Comparison of ENCODE assay signal across 11 mouse cellular contexts in genomic region chr2:25591863-25592262, GRCm38 (mm10). TPM values are rescaled to one million over a fixed set of nuclear protein-coding genes. Genes with fewer than 3 reads are reported as not detected.
A peak's percentile ranks its signal among the peaks of the same experiment; 100 is the strongest.
DNase-seq lines count a peak whose midpoint lies in the region; ATAC-seq and TF ChIP-seq lines count a peak whose summit lies in the region.
"Had no signal": no experiment of that assay in that cellular context is flagged by ENCODE, and none has a peak within 500 bp of the region (broad histone marks: within the 10 kb centered on the region; RNA-seq: fewer than 3 reads in every experiment).

No protein-coding gene starts in this region.

- H3K4me3 ChIP-seq in kidney, embryonic 16.5 days (ENCODE audit: low read length), result no peak overlapping the region
- no peak overlapping the region for H3K4me3 ChIP-seq in CH12.LX (replicated peaks in 1 of 3; ENCODE audit: low read depth in 2 of 3, low read length in 2 of 3, poor library complexity in 1 of 3)
- H3K4me3 ChIP-seq in bone marrow, adult 2 months (replicated peaks; ENCODE audit: control insufficient read depth, low read depth, low read length), result no peak overlapping the region
- no peak overlapping the region for H3K4me3 ChIP-seq in liver, embryonic 14.5 days (ENCODE audit: insufficient read depth in 1 of 2, low read depth in 2 of 2, low read length in 2 of 2)
- H3K4me3 ChIP-seq: embryonic facial prominence, embryonic 12.5 days; neural tube, embryonic 12.5 days had no signal

- no peak for TF ChIP-seq EP300 in CH12.LX (IDR thresholded peaks at IDR 0.05; ENCODE audit: low read length)
- TF ChIP-seq EP300 in liver, embryonic 14.5 days (IDR thresholded peaks at IDR 0.05; ENCODE audit: low read depth), result no peak

- peak; percentile 43 for TF ChIP-seq RAD21 in CH12.LX (IDR thresholded peaks at IDR 0.05; ENCODE audit: low read depth, low read length)

- H3K27ac ChIP-seq in kidney, embryonic 16.5 days (ENCODE audit: low read length), result no peak overlapping the region
- H3K27ac ChIP-seq in CH12.LX (ENCODE audit: insufficient read depth, low read depth), result no peak overlapping the region
- H3K27ac ChIP-seq in bone marrow, adult 2 months (ENCODE audit: control insufficient read depth, insufficient read depth, low read depth, low read length, poor library complexity), result no peak overlapping the region
- H3K27ac ChIP-seq in liver, embryonic 14.5 days, result no peak overlapping the region
- H3K27ac ChIP-seq: embryonic facial prominence, embryonic 12.5 days; neural tube, embryonic 12.5 days had no signal

- H3K4me1 ChIP-seq in kidney, embryonic 16.5 days (ENCODE audit: insufficient read depth, low read length), result no peaks in the 10 kb centered on the region
- H3K4me1 ChIP-seq in CH12.LX (ENCODE audit: control insufficient read depth in 1 of 2, insufficient read depth in 2 of 2), result peaks cover 0 to 2% of the 10 kb centered on the region in 2 experiments; a peak in 1 of 4 replicates
- no peaks in the 10 kb centered on the region; the same call in 1 of the 2 replicates for H3K4me1 ChIP-seq in bone marrow, adult 2 months (ENCODE audit: control insufficient read depth, insufficient read depth, low read length)
- H3K4me1 ChIP-seq in liver, embryonic 14.5 days (replicated peaks; ENCODE audit: control insufficient read depth in 2 of 2, insufficient read depth in 2 of 2, low read length in 1 of 2), result no peaks in the 10 kb centered on the region
- H3K4me1 ChIP-seq: embryonic facial prominence, embryonic 12.5 days; neural tube, embryonic 12.5 days had no signal

- in situ Hi-C loops in CH12.LX (cut with MboI; ENCODE audit: low pct_ligation_motif_present, low pct_unique_long_range_greater_than_20kb, low sequenced_read_pairs), result no loop called here

- peak; percentile 61 for DNase-seq in kidney, adult 9 months
- peak; percentile 43 for DNase-seq in CH12.LX (ENCODE audit: extremely low read depth)
- no peak for DNase-seq in liver, embryonic 14.5 days (ENCODE audit: low read depth in 3 of 3, low spot score in 3 of 3)
- DNase-seq in neural tube, embryonic 10.5 days (ENCODE audit: extremely low spot score, low spot score), result no peak
- DNase-seq in right cerebral cortex, postnatal 25 days, result no peak
- no peak for DNase-seq in heart, postnatal 25 days (ENCODE audit: low spot score)

- intact Hi-C loops in heart, postnatal 25 days (cut with DNase I), result no loop called here

- H3K9ac ChIP-seq in kidney, embryonic 16.5 days (replicated peaks; ENCODE audit: low read length), result no peak overlapping the region
- no peak overlapping the region for H3K9ac ChIP-seq in CH12.LX (ENCODE audit: insufficient read depth, low read depth)
- H3K9ac ChIP-seq in liver, embryonic 14.5 days (replicated peaks), result no peak overlapping the region
- H3K9ac ChIP-seq: embryonic facial prominence, embryonic 12.5 days; neural tube, embryonic 12.5 days had no signal

- no peak overlapping the region for H3K4me2 ChIP-seq in kidney, embryonic 16.5 days (replicated peaks; ENCODE audit: low read depth, low read length)
- H3K4me2 ChIP-seq in CH12.LX (ENCODE audit: insufficient read depth, low read depth, poor library complexity, severe bottlenecking), result no peak overlapping the region
- no peak overlapping the region for H3K4me2 ChIP-seq in liver, embryonic 14.5 days (ENCODE audit: low read depth)
- H3K4me2 ChIP-seq: embryonic facial prominence, embryonic 12.5 days; neural tube, embryonic 12.5 days had no signal

- no peaks in the 10 kb centered on the region for H3K79me2 ChIP-seq in CH12.LX (replicated peaks; ENCODE audit: control insufficient read depth, extremely low read depth, insufficient read depth, poor library complexity, severe bottlenecking)

- H3K27me3 ChIP-seq in kidney, embryonic 16.5 days (ENCODE audit: insufficient read depth, low read length), result no peaks in the 10 kb centered on the region
- no peaks in the 10 kb centered on the region for H3K27me3 ChIP-seq in CH12.LX (replicated peaks)
- no peaks in the 10 kb centered on the region for H3K27me3 ChIP-seq in liver, embryonic 14.5 days (ENCODE audit: control insufficient read depth, insufficient read depth, low read length)
- H3K27me3 ChIP-seq: embryonic facial prominence, embryonic 12.5 days; neural tube, embryonic 12.5 days had no signal

- WGBS in kidney, embryonic 16.5 days, result 74% methylated on average over 2 of the region's 2 CpGs
- WGBS in bone marrow, adult 2 months, result 64% methylated on average over 2 of the region's 2 CpGs
- 61% methylated on average over 2 of the region's 2 CpGs for WGBS in liver, embryonic 14.5 days (ENCODE audit: insufficient replicate concordance)

- TF ChIP-seq POLR2A in CH12.LX (IDR thresholded peaks at IDR 0.05; ENCODE audit: low read depth, low read length), result no peak
- no peak for TF ChIP-seq POLR2A in bone marrow, adult 2 months (IDR thresholded peaks at IDR 0.05; ENCODE audit: borderline replicate concordance, control insufficient read depth, low read depth, low read length)

- H3K9me3 ChIP-seq in kidney, embryonic 16.5 days (ENCODE audit: low read length), result no peaks in the 10 kb centered on the region
- no peaks in the 10 kb centered on the region for H3K9me3 ChIP-seq in CH12.LX (replicated peaks; ENCODE audit: low read length)
- H3K9me3 ChIP-seq in liver, embryonic 14.5 days (ENCODE audit: control insufficient read depth, low read length), result no peaks in the 10 kb centered on the region
- H3K9me3 ChIP-seq: embryonic facial prominence, embryonic 12.5 days; neural tube, embryonic 12.5 days had no signal

- dilution Hi-C loops in CH12.LX (cut with MboI; ENCODE audit: extremely low pct_ligation_motif_present, extremely low pct_unique_long_range_greater_than_20kb, low sequenced_read_pairs), result no loop called here

- peak; percentile 28 to 61; a peak in 2 of 4 replicates for TF ChIP-seq CTCF in CH12.LX (conservative IDR thresholded peaks at IDR 0.05 in 1 of 2, IDR thresholded peaks at IDR 0.05 in 1 of 2; ENCODE audit: low read depth in 2 of 2, low read length in 2 of 2)
- TF ChIP-seq CTCF in bone marrow, adult 2 months (IDR thresholded peaks at IDR 0.05; ENCODE audit: control insufficient read depth, insufficient read depth, low read length), result peak; percentile 53
- TF ChIP-seq CTCF in liver, embryonic 14.5 days (IDR thresholded peaks at IDR 0.05; ENCODE audit: low read depth), result peak; percentile 82

- no peak for ATAC-seq in kidney, embryonic 16.5 days (ENCODE audit: low FRiP score, low TSS enrichment)
- ATAC-seq in liver, embryonic 14.5 days (ENCODE audit: insufficient read depth), result no peak

- peaks cover 81% of the 10 kb centered on the region for H3K36me3 ChIP-seq in kidney, embryonic 16.5 days (ENCODE audit: insufficient read depth, low read length)
- peaks cover 81 to 93% of the 10 kb centered on the region in 2 experiments for H3K36me3 ChIP-seq in CH12.LX (replicated peaks in 1 of 2; ENCODE audit: control insufficient read depth in 1 of 2, insufficient read depth in 1 of 2, low read length in 1 of 2)
- peaks cover 23% of the 10 kb centered on the region for H3K36me3 ChIP-seq in liver, embryonic 14.5 days (replicated peaks; ENCODE audit: control insufficient read depth, insufficient read depth, low read depth)

RNA-seq across cellular contexts. Expression of gene Ajm1, which starts 10.3 kb away (rescaled TPM):
- polyA plus RNA-seq in kidney, embryonic 16.5 days (2015; fragmentation: Nextera tagmentation; extraction: Ambion mirVana), result 0.18 and 0.22 TPM in 2 replicates
- total RNA-seq in CH12.LX (2012; rRNA removed), result 0.97 and 1.4 TPM in 2 replicates
- 0.23 and 0.31 TPM in 2 replicates for total RNA-seq in CH12.LX (2014; rRNA removed)
- polyA plus RNA-seq in CH12.LX (2012; ENCODE audit: insufficient read length, low read depth), result 0.93 and 1.4 TPM in 2 replicates
- 0.34 and 0.92 TPM in 2 replicates for polyA plus RNA-seq in bone marrow, adult 2 months (2011; ENCODE audit: insufficient read depth, insufficient read length, low replicate concordance, missing spikeins)
- 0.07 and 0.11 TPM in 2 replicates for polyA plus RNA-seq in liver, embryonic 14.5 days (2012; rRNA removed)
- polyA plus RNA-seq in liver, embryonic 14.5 days (2014; fragmentation: Nextera tagmentation; extraction: Ambion mirVana), result not detected in 2 replicates
- under 1 TPM; 0.08 to 0.10 TPM for total RNA-seq in heart, postnatal 25 days (2021)

RNA-seq across cellular contexts. Expression of gene Rabl6, which starts 16.5 kb away (rescaled TPM):
- 69.8 and 73.9 TPM in 2 replicates for polyA plus RNA-seq in kidney, embryonic 16.5 days (2015; fragmentation: Nextera tagmentation; extraction: Ambion mirVana)
- total RNA-seq in CH12.LX (2012; rRNA removed) (52.0 and 55.7 TPM in 2 replicates), CH12.LX (2014; rRNA removed) (32.2 and 34.6 TPM in 2 replicates)
- 62.0 and 72.9 TPM in 2 replicates for polyA plus RNA-seq in CH12.LX (2012; ENCODE audit: insufficient read length, low read depth)
- polyA plus RNA-seq in bone marrow, adult 2 months (2011; ENCODE audit: insufficient read depth, insufficient read length, low replicate concordance, missing spikeins), result 33.4 and 38.2 TPM in 2 replicates
- polyA plus RNA-seq in liver, embryonic 14.5 days (2012; rRNA removed), result 19.0 and 21.5 TPM in 2 replicates
- polyA plus RNA-seq in liver, embryonic 14.5 days (2014; fragmentation: Nextera tagmentation; extraction: Ambion mirVana), result 18.6 and 19.7 TPM in 2 replicates
- total RNA-seq in heart, postnatal 25 days (2021), result 10 to 100 TPM; 61.8 to 66.1 TPM

RNA-seq across cellular contexts. Expression of gene Phpt1, which starts 16.8 kb away (rescaled TPM):
- 193 and 206 TPM in 2 replicates for polyA plus RNA-seq in kidney, embryonic 16.5 days (2015; fragmentation: Nextera tagmentation; extraction: Ambion mirVana)
- total RNA-seq in CH12.LX (2012; rRNA removed) (46.6 and 47.2 TPM in 2 replicates), CH12.LX (2014; rRNA removed) (32.6 and 37.9 TPM in 2 replicates)
- polyA plus RNA-seq in CH12.LX (2012; ENCODE audit: insufficient read length, low read depth), result 66.9 and 69.7 TPM in 2 replicates
- 12.3 and 16.4 TPM in 2 replicates for polyA plus RNA-seq in bone marrow, adult 2 months (2011; ENCODE audit: insufficient read depth, insufficient read length, low replicate concordance, missing spikeins)
- 29.5 and 31.4 TPM in 2 replicates for polyA plus RNA-seq in liver, embryonic 14.5 days (2012; rRNA removed)
- polyA plus RNA-seq in liver, embryonic 14.5 days (2014; fragmentation: Nextera tagmentation; extraction: Ambion mirVana), result 44.9 and 46.5 TPM in 2 replicates
- 10 to 100 TPM; 63.0 to 70.0 TPM for total RNA-seq in heart, postnatal 25 days (2021)

RNA-seq across cellular contexts. Expression of gene Mamdc4, which starts 17.2 kb away (rescaled TPM):
- polyA plus RNA-seq in kidney, embryonic 16.5 days (2015; fragmentation: Nextera tagmentation; extraction: Ambion mirVana), result 12.2 and 14.7 TPM in 2 replicates
- 29.2 and 34.9 TPM in 2 replicates for total RNA-seq in CH12.LX (2012; rRNA removed)
- 0.65 and 4.4 TPM in 2 replicates for total RNA-seq in CH12.LX (2014; rRNA removed)
- polyA plus RNA-seq in CH12.LX (2012; ENCODE audit: insufficient read length, low read depth), result 4.9 and 11.5 TPM in 2 replicates
- 1.1 and 9.7 TPM in 2 replicates for polyA plus RNA-seq in bone marrow, adult 2 months (2011; ENCODE audit: insufficient read depth, insufficient read length, low replicate concordance, missing spikeins)
- 1.6 and 9.7 TPM in 2 replicates for polyA plus RNA-seq in liver, embryonic 14.5 days (2012; rRNA removed)
- 0.18 and 0.25 TPM in 2 replicates for polyA plus RNA-seq in liver, embryonic 14.5 days (2014; fragmentation: Nextera tagmentation; extraction: Ambion mirVana)
- 1 to 10 TPM; 1.3 to 3.2 TPM for total RNA-seq in heart, postnatal 25 days (2021)

RNA-seq across cellular contexts. Expression of gene Ccdc183, which starts 25.6 kb away (rescaled TPM):
- 0.27 and 0.33 TPM in 2 replicates for polyA plus RNA-seq in kidney, embryonic 16.5 days (2015; fragmentation: Nextera tagmentation; extraction: Ambion mirVana)
- total RNA-seq in CH12.LX (2012; rRNA removed) (not detected in 2 replicates), CH12.LX (2014; rRNA removed) (not detected in 2 replicates)
- polyA plus RNA-seq in CH12.LX (2012; ENCODE audit: insufficient read length, low read depth), result 0.13 TPM in 1 of 2 replicates, not detected in the other
- not detected in 2 replicates for polyA plus RNA-seq in bone marrow, adult 2 months (2011; ENCODE audit: insufficient read depth, insufficient read length, low replicate concordance, missing spikeins)
- not detected in 2 replicates for polyA plus RNA-seq in liver, embryonic 14.5 days (2012; rRNA removed)
- 0.08 TPM in 1 of 2 replicates, not detected in the other for polyA plus RNA-seq in liver, embryonic 14.5 days (2014; fragmentation: Nextera tagmentation; extraction: Ambion mirVana)
- not detected for total RNA-seq in heart, postnatal 25 days (2021)
- total RNA-seq: layer of hippocampus, postnatal 10 days had no signal

Comparison
In these comparisons a context has a peak if more than half of its experiments do, and no peak if none do; other contexts are left out.
1. DNase-seq: peak in kidney, adult 9 months (single experiment) and CH12.LX (single experiment); none in liver, embryonic 14.5 days (0 of 3), neural tube, embryonic 10.5 days (single experiment), right cerebral cortex, postnatal 25 days (single experiment) and heart, postnatal 25 days (single experiment).
2. Peak in every context shown above with its lines, with median percentiles within 50 percentile points of each other: CTCF ChIP-seq.